Mouse (Mus musculus) heart, postnatal 10 days (tissue): ENCODE data around the gene 4930558K02Rik. TPM values are rescaled to one million over a fixed set of nuclear protein-coding genes. Genes with fewer than 3 reads are reported as not detected.

Source experiments
- DNase-seq, 2 experiments: peaks; one replicate each; pipeline ENCODE4 v3.0.0; 2021
- intact Hi-C: fragments of 180-260 bp; cut with DNase I; formaldehyde crosslinking; loops from one replicate; pipeline ENCODE4 v1.15.1; 2025
- total RNA-seq, 2 experiments: library from RNA; stranded (reverse); gene quantifications; 2 replicates each; pipeline ENCODE4 v1.2.3; 2021

Gene 4930558K02Rik
- not detected for total RNA-seq

DNA sequence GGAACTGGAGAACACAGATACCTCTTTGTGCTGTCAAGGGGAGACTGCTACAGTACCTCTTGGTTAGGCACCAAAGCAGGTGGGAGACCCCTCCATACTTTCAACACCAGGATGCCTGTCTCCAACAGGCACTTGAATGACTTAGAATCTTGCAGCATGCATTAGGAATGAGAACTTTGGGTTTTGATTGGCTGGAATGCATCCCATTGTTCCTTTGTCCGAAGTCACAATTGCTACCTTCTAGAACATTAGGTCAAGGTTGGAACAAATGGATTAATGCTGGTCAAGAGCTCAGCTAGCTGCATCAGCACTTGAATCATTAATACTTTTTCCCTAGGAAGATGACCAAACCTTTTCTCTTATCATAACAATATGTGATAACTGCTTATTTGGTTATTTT lies at the start of gene 4930558K02Rik:
Gene 4930558K02Rik, minus strand, starts transcription at position 101 of the 400 bp plus-strand sequence.
- no peak for DNase-seq
- intact Hi-C loops, result loop anchor here (5.0 to 10.0 kb wide), 2 partner anchors 232 to 575 kb away; no protein-coding TSS in a partner anchor

DNA sequence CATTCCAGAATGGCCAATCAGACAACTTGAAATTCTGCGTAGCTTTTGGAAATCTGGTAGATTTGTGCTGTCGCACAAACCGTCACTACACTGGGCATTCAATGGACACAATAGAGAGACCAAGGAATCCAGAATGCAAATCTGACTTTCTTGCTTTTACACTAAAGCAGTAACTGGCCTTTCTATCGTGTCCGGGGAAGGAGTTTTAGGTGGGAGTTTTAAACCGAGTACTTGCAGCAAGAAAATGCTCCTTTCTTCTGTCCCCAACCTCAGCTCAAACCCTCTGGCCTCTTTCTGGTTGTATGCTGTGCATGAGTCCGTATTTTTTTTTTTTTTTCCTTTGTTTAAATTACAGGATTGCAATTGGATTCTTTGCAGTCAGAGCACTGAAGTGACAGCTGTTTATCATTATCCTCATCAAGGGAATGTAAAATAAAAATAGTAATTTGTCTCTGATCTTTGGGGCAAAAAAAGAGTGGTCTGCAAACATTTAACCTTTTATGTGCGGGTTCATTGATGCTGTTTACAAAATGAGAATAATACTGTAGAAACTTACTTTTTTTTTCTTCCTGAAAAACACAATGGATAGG lies 44.3 kb upstream of the 4930558K02Rik start:
- no peak for DNase-seq
- intact Hi-C loops, result no loop called here

DNA sequence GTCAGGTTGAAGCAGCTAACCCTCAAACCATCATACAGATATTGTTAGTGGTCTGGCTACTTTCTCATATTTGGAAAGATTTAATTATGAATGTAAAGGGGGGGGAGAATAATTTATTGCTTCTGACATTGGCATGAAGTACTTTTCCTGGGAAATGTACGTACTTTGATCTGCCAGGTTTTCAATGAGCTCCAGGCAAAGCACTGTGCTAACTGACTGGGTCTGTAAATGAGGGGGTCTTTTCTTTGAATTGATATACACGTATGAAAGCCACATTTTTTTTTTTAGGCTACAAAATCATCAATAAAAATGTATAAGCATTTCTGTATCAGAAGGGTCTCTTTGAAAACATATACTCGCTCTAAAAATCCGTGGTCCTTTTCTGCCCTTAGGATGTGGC lies 41.3 kb upstream of the 4930558K02Rik start:
- intact Hi-C loops, result no loop called here
- DNase-seq, result no peak

DNA sequence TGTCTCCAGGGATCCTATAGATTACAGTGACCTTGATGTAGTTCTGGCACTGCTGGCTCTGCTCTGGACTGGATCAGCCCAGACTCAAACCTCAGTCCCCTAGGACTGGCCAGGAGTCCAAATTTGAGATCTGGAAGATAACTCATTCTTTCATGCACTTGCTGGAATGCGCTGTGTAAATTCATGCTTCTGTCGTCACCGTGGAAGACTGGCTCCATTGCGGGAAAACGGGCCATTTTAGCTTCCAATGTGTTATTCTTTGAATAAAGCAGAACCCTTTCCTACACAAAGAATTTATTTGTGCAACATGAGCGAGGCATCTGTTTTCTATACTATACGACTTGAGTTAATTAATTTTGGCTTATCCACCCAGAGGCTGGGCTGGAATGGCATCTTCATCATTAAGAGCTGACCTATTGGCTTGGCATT lies 40.9 kb upstream of the 4930558K02Rik start:
- no peak for DNase-seq
- intact Hi-C loops, result no loop called here

DNA sequence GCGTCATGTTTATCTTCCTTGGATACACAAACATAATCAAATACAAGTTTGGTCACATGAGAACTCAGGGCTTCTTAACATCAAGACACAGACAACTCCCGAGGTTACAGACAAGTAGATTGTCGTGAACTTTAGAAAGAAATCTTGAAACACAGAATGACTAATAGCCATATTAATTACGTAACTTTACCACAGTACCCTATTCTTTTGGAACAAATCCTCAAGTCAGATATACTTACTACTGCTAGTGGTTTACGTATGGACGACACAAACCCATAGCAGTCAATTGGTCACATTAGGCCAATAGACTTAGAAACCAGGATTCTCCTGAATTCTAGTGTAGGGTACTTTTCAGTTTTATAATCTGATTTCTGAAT lies 39.2 kb upstream of the 4930558K02Rik start:
- no peak for DNase-seq
- intact Hi-C loops, result no loop called here

DNA sequence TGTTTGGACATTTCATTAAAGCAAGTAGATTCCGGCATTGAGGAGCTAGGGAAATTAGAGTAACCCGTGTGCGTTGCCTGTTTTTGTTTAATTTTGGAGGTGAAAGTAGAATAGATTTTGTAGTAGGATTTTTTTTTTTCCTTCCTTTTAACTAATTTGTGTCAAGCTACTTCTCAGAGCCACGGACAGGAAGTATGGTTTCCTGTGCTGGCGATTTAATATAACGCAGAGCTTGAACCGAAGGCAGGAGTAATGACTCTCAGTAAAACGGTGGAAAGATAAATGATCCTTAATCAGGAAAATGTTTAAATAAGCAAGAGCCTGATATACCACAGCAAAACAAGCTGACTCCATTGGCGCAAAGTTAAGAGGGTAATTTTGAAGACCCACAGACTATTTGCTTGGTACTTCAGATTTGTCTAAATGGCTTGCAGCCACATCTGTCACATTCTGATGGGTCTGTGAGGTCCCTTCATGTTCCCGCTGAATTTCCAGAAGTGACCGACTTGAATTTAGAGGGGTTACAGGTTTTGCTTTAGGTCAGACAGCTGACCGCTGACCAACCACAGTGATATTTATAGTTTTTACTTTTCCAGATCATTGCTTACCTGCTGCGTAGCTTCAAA lies 38.7 kb upstream of the 4930558K02Rik start:
- DNase-seq, result no peak
- intact Hi-C loops, result no loop called here

DNA sequence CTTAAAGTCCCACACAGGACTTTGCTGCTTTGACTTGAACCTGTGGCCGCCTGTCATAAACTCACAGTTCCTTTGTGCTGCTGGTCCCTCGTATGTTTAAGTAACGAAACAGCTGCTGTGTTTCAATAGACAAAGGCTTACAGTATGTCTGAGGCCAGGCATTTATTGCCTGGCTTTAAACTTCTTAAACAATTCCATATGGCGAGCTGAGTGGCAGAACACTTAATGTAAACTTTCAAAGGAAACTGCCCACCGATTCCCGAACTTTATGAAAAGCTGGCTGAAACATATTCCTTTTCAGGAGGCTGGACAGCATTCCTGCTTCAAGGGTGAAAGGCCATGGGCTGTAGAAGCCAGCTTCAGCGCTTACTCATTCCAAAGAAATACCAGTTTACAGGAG lies 37.5 kb upstream of the 4930558K02Rik start:
- no peak for DNase-seq
- intact Hi-C loops, result no loop called here

DNA sequence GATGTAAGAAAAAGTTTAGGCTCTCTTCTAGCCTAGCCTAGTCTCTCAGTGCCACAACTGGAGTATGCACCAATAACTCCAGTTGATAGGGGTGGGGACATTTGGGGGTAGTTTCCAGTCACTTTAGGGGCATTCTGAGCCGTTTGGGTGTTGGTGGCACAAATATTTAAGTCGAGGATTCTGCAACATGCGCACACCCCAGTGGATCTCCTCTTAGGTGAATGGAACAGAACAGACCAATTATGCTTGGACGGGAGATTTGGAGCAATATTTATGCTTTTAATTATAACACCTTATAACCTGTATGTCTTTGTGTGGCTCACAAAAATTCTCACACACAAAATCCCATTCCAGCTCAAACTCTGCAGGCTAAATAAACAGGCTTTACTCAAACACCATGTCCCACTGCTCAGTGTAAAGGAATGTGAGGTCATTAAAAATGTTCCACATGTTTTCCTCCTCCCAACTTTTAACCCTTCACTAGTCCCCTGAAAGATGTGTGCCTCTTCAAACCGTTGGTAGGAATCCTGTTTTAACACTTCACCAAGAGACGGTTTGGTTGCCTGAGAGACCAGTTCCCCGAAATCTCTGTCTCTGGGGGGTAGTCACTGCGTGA lies 35.9 kb upstream of the 4930558K02Rik start:
- intact Hi-C loops, result no loop called here
- no peak for DNase-seq

DNA sequence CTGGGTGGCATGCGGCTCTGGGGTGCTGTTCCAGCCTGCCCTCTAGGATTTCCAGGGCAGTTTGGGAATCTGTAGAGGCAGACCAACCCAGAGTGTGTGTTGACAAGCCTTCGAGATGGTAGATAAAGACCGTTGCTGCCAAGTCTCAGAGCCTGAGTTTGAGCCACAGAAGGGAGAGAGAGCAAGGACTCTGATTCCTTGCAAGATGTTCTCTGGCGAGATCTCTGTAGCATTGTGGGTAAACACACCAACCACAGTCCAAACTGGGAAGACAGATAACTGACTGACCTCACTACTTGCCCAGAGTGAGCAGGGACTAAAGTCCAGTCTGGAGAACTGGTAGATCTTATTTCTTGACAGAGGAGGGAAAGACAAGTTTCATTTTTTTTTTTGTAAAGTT lies 34.1 kb upstream of the 4930558K02Rik start:
- no peak for DNase-seq
- intact Hi-C loops, result no loop called here

DNA sequence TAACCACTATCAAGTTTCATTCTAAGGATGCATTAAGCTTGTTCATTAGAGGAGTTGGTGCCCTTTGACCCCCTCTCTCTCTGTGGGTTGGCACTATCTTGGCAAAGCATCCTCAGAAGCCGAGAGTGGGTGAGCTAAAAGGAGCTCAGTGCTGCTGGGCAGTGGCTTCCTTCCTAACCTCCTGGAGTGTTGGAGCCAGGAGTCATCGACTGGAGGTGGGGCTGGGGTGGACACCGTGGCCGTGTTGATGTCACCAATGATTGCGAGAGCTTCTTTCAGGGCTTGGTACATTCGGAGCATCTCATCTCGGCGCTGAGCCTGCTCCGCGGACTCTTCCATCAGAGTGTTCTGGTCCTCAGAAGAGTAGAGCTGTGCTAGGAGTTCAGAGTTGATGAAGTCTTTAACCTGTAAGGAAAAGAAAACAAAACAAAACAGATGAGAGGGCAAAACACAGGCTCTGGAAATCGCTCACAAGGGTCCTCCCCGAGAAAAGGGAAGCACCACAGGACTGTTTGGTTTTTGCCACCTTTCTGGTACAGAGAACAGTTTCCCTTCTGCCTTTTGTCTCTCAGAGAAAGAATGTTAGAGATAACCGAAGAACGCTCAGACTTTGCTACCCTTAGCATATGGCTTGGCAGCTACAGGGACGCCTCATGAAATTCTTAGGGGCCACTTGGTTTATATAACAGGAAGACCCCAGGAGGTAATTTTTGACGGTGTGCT lies 32.2 kb upstream of the 4930558K02Rik start:
- no peak for DNase-seq
- intact Hi-C loops, result no loop called here

DNA sequence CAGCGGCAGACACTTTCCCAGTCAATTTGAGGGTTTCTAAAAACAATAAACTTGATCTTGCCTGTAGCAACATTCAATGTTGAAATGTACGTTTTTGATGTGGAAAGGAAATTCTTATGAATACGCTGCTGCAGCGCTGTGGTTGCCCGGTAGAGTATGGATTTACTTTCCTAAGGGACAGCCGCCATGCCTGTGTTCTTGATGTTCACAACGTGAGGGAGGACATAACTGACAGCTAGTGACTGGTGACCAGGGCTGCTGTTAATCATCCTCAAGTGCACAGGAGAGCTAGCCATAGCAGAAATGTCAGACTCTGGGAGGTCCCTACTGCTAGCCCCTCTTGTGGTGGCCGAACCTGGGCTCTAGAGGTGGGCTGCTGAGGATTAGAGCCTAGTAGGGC lies 29.6 kb upstream of the 4930558K02Rik start:
- intact Hi-C loops, result loop anchor here (5.0 kb wide), 1 partner anchor 208 kb away; no protein-coding TSS in a partner anchor
- no peak for DNase-seq

DNA sequence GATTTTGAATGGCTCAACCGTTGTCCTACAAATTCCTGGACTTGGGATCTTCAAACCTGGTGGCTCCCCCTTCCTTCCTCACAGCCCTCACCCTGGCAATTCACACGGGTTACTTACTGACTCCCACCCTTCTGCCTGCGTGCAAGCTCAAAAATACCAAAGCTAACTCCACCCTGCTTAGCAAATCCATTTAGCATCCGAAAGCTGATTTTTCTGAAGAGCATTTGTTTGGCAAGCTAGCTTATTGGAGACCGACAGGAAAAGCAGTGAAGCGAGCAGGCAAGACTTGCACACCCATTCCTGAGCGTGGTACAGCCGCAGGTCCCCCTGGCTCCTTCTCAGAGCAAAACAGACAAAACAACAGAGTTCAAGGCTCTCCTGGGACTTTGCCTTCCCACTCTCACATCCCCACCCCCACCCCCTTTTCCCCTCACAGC lies 29.2 kb upstream of the 4930558K02Rik start:
- intact Hi-C loops, result loop anchor here (5.0 kb wide), 1 partner anchor 209 kb away; no protein-coding TSS in a partner anchor
- DNase-seq, result peak; percentile 27 to 28

DNA sequence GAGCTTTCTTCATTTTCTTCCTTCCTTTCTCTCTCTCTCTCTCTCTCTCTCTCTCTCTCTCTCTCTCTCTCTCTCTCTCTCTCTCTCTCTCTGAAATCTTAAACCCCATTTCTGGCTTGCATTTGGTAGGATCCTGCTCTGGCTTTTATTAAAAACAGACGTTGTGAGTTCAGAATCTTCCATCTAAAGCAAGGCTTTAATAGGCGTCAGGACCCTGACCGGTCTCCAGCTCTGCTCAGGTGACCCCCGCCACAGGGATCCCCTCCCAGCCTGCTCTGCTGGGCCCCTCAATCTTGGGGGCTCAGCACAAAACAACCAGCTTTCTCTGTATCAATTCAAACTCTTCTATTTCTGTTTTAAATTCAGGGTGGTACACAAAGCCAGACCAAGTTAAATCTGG lies 28.8 kb upstream of the 4930558K02Rik start:
- no peak for DNase-seq
- intact Hi-C loops, result loop anchor here (5.0 kb wide), 1 partner anchor 209 kb away; no protein-coding TSS in a partner anchor

DNA sequence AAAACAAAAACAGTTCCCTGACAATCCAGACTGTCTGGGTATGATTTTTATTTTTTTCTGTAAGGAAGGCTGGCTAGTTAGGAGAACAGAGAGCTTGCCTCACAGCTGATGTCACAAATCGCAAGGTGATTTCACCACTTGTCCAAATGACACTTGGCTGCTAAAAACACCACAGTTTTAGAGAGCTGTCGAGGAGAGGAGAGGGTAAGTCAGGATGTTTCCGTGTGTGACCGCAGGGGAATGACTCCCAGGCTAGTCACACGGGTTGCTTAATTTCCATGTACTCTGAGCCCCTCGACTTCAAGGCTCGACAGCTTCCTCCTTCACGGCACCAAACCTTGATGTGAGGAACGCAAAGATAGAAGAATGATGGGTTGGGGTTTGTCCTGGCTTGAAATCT lies 26.7 kb upstream of the 4930558K02Rik start:
- intact Hi-C loops, result loop anchor here (5.0 kb wide), 1 partner anchor 211 kb away; no protein-coding TSS in a partner anchor
- no peak for DNase-seq

DNA sequence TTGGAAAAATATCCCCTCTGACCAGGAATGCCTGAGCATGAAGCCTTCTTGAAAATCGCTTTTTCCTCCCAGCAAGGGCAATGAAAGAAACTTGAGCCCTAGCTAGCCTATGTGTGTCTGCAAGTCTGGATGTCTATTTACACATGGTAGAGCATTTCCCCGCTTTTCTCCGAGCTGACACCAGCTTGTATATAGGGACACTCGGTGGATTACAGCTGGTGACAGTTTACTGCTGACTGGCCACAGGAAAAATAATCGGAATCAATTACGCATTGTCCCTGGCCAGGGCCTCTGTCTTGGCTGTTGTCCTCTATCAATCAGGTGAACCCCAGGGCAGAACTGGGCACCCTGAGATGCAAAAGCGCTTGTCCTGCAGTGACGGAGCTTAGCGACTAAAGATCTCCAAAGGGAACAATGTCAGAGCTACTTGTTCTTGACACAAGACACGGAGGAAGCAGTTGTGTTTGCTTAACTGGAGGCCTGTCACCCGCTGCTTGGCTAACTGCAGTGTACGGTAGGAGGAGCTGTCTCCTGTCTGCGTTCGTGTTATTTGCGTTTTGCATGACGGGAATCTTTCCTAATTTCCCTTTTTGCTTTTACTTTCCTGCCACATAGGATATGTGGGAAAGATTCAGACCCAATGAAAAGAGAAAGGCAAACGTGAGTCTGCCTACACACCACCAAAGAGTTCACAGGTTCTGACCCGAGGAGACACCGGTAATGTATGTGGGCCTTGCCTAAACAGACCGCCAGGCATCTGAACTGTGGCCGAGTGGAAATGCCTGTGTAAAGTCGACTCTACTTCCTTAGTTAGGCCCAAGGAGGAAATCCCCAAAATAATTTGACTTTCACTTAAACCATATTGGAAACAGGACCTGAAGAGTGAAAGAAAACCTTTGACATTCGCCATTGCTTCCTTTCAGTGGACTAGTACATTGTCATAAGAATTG lies 25.7 kb upstream of the 4930558K02Rik start:
- peak; percentile 65 to 70 for DNase-seq
- intact Hi-C loops, result loop anchor here (2.0 to 5.0 kb wide), 2 partner anchors 32 to 212 kb away; no protein-coding TSS in a partner anchor

DNA sequence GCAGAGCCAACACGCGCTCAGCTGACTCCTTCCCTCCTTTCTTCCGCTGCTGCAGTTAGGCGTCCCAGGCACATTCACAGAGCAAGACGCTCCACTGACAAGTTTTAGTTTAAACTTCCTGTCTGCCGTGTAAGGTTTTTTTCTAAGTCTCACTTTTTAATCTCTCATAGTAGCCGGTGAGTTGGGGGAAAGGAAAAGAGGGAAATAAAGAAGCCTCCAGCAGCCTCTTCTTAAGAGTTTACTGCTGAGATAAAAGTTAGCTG lies 25.0 kb upstream of the 4930558K02Rik start:
- intact Hi-C loops, result loop anchor here (2.0 kb wide), 1 partner anchor 32 kb away; no protein-coding TSS in a partner anchor
- peak in 1 of 2 experiments; percentile 29 for DNase-seq

DNA sequence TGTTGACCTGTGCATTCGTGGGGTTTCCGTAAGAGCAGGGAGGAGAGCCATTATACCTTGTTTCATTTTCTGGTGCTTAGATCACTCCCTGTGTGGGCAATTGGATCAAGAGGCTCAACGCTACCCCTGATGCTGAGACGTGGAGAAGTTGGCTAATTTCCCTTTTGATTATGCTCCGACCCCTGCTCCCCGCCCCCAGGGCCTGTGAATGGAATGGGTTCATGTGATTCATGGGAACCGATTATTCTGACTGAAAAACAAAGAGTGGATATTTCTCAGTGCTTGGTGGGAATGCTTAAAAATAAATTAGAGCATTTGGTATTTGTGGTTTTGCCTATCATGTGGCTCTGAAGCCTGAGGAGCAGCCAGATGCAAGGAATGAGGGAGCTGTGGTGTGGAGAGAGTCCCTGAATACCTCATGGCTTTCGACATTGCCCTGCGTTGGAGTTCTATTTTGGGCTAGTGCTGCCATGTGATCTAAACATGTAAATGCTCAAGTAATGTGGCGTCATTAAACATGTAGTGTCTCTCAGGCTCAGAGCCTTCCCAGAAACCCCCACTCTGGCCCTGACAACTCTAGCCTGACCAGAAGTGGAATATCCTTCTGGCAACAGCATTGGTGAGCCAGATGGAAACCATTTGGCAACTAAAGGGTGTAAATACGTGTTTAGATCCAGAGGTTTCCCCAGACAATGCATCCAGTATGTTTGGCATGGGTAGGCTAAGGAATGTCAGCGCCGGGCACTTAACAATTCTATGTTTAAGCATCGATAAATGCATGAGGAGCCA lies 24.5 kb upstream of the 4930558K02Rik start:
- peak; percentile 34 to 38 for DNase-seq
- intact Hi-C loops, result loop anchor here (2.0 kb wide), 1 partner anchor 33 kb away; no protein-coding TSS in a partner anchor

DNA sequence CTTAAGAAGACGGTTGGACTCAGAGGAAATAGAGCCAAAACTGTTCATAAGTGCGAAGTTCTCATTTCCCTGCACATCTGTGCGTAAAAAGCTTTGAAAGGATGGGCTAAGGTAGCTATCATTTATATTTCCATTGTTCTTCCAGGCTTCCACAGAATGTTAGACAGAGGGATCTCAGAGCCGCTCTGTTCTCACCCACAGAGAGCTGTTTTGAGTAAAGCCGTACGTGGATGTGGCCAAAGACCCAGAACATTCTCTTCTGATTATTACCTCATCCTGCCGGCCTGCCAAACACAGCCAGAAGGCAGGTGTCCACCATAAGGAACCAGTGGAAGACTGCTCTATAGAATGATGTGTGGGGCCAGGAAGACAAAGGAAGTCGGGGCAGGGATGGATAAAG lies 21.9 kb upstream of the 4930558K02Rik start:
- peak; percentile 30 to 35 for DNase-seq
- intact Hi-C loops, result no loop called here

DNA sequence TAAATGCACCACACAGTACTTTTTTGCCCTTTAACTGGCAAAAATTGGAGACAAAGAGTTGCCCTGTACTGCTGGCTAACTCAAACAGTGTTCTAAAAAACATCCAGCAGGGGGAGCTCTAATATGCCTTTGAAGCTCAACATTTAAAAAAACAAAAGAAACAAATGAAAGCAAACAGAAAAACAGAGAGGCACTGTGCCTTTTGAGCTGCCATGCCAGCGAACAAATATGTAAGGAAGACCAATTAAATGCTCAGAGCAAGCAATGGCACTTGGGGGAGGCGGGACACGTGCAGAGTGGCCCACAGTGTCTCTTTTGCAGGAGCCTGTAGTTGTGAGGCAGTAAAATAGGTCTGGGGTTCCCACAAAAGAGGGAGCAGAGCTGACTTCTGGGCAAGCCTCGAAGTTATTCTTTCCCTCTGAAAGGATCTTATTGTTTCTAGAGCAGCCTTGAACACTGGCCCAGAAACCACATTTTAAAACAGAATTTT lies 20.5 kb upstream of the 4930558K02Rik start:
- peak; percentile 71 to 82 for DNase-seq
- intact Hi-C loops, result loop anchor here (1.0 kb wide), 2 partner anchors 276 to 313 kb away; no protein-coding TSS in a partner anchor
